9 mouse cellular contexts compared by ENCODE assay signal in the genomic region with DNA sequence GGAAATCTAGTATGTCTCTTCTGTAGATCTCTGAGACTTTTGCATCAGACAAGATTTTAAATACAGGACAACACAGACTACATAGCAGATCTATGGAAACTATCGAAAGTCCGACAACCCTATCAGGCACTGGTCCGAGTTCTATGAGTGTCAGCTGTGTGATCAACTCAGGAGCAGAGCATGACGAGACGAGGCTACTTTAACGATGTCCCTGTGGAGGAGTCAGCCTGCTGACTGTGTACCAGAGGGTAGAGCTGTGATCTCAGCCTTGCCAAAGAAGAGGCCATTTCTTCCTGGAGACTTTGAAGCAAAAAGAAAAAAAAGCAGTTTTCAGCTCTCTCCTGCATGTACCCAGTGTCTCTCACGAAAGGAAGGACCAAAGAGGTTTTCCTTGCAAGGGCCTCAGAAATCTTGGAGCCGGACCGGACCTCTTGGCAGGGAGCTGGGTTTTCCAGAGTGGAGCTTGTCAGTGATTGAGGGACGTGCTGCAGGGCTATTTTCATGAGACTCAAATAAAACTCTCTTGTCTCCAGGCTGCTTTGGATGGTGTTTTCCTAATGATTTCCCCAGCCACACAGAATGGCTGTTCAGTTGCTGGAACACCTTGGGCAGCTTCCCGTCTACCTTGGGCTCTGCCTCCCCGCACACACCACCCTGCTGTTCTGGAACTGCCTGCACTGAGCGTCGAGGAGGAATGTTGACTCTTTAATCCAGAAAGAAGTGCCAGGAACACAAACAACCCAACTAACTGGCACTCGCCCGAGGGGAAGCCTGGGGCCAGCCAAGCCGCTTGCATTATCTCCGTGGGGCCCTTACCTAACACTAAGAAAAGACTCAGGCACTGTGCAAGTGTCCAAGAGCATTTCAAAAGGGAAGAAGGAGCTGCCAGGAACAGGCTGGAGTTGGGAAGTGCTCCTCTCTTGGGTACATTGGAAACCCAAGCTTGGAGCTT. TPM values are rescaled to one million over a fixed set of nuclear protein-coding genes. Genes with fewer than 3 reads are reported as not detected.
DNase-seq lines count a peak whose midpoint lies in the region; ATAC-seq lines count a peak whose summit lies in the region.
"Had no signal": no experiment of that assay in that cellular context is flagged by ENCODE, and none has a peak within 500 bp of the region (broad histone marks: within the 10 kb centered on the region; RNA-seq: fewer than 3 reads in every experiment).

No protein-coding gene starts in this region.

- ATAC-seq in kidney, embryonic 14.5 days (ENCODE audit: low FRiP score, low TSS enrichment): no peak

- no peaks in the 10 kb centered on the region for H3K9me3 ChIP-seq in kidney, embryonic 14.5 days (ENCODE audit: control insufficient read depth, low read length)
- H3K9me3 ChIP-seq: embryonic facial prominence, embryonic 12.5 days had no signal

- H3K36me3 ChIP-seq in kidney, embryonic 14.5 days (ENCODE audit: control insufficient read depth, insufficient read depth, low read length): no peaks in the 10 kb centered on the region
- H3K36me3 ChIP-seq: embryonic facial prominence, embryonic 12.5 days had no signal

- no peak overlapping the region for H3K4me3 ChIP-seq in kidney, embryonic 14.5 days (ENCODE audit: low read length)
- H3K4me3 ChIP-seq: embryonic facial prominence, embryonic 12.5 days had no signal

- no peak overlapping the region for H3K4me2 ChIP-seq in kidney, embryonic 14.5 days (replicated peaks; ENCODE audit: low read depth, low read length)
- H3K4me2 ChIP-seq: embryonic facial prominence, embryonic 12.5 days had no signal

- intact Hi-C loops in heart, postnatal 10 days (cut with DNase I): loop anchor here (5.0 kb wide), 1 partner anchor 33 kb away; a partner anchor contains a TSS

- no peaks in the 10 kb centered on the region for H3K27me3 ChIP-seq in kidney, embryonic 14.5 days (ENCODE audit: control insufficient read depth, insufficient read depth, low read length)
- H3K27me3 ChIP-seq: embryonic facial prominence, embryonic 12.5 days had no signal

- no peak overlapping the region; the same call in 1 of the 2 replicates for H3K27ac ChIP-seq in kidney, embryonic 14.5 days (ENCODE audit: low read depth, low read length)
- H3K27ac ChIP-seq: embryonic facial prominence, embryonic 12.5 days had no signal

- peak; percentile 16 for DNase-seq in kidney, adult 18-20 months
- peak; percentile 97 for DNase-seq in adipocyte (ENCODE audit: low spot score)
- peak; percentile 10 to 12 for DNase-seq in cerebellum, postnatal 36 days
- peak; percentile 66 to 75 for DNase-seq in heart, postnatal 10 days
- DNase-seq in skeletal muscle tissue, adult 2 months (ENCODE audit: low read depth, low spot score): peak; percentile 92
- no peak for DNase-seq in embryo, embryonic 11 days
- no peak for DNase-seq in embryo, embryonic 9.5 days (ENCODE audit: extremely low spot score)

- WGBS in kidney, embryonic 14.5 days: 64% methylated on average over 18 of the region's 18 CpGs

- H3K9ac ChIP-seq in kidney, embryonic 14.5 days (ENCODE audit: low read depth, low read length): no peak overlapping the region
- H3K9ac ChIP-seq: embryonic facial prominence, embryonic 12.5 days had no signal

- H3K4me1 ChIP-seq in kidney, embryonic 14.5 days (ENCODE audit: control insufficient read depth, insufficient read depth, low read length): 0 out of 2 replicates have a peak, but pooled peaks cover 5% of the 10 kb centered on the region

RNA-seq across cellular contexts. Expression of a gene that starts 32.1 kb away (rescaled TPM):
- 1.4 and 2.2 TPM in 2 replicates for polyA plus RNA-seq in kidney, embryonic 14.5 days (2014; fragmentation: Nextera tagmentation; extraction: Ambion mirVana)
- 1 to 10 TPM; 3.2 to 3.8 TPM for total RNA-seq in heart, postnatal 10 days (2021)

RNA-seq across cellular contexts. Expression of a gene that starts 39.5 kb away (rescaled TPM):
- 31.9 and 45.3 TPM in 2 replicates for polyA plus RNA-seq in kidney, embryonic 14.5 days (2014; fragmentation: Nextera tagmentation; extraction: Ambion mirVana)
- total RNA-seq in heart, postnatal 10 days (2021): 10 to 100 TPM; 21.1 to 23.3 TPM

RNA-seq across cellular contexts. Expression of a gene that starts 39.8 kb away (rescaled TPM):
- 7.2 and 7.9 TPM in 2 replicates for polyA plus RNA-seq in kidney, embryonic 14.5 days (2014; fragmentation: Nextera tagmentation; extraction: Ambion mirVana)
- 10 to 100 TPM; 18.2 to 24.2 TPM for total RNA-seq in heart, postnatal 10 days (2021)

Comparison
In these comparisons a context has a peak if more than half of its experiments do, and no peak if none do; other contexts are left out.
1. DNase-seq: peak in kidney, adult 18-20 months (single experiment), adipocyte (single experiment), cerebellum, postnatal 36 days (2 of 2), heart, postnatal 10 days (2 of 2) and skeletal muscle tissue, adult 2 months (single experiment); none in embryo, embryonic 11 days (single experiment) and embryo, embryonic 9.5 days (single experiment).